Mouse (Mus musculus): Measurements from ENCODE around the gene Dscam.

GRCm38 (mm10) chr16:96846585-96846984 lies 324.0 kb downstream of the Dscam start:
- no peak for TF ChIP-seq EP300 (IDR thresholded peaks at IDR 0.05; ENCODE audit: insufficient read depth, low read depth, low read length)
- no peak for TF ChIP-seq CTCF (IDR thresholded peaks at IDR 0.05; ENCODE audit: low read depth, low read length)
- no peak for TF ChIP-seq POLR2A (IDR thresholded peaks at IDR 0.05; ENCODE audit: insufficient read depth, low read length)
